In the genomic region with DNA sequence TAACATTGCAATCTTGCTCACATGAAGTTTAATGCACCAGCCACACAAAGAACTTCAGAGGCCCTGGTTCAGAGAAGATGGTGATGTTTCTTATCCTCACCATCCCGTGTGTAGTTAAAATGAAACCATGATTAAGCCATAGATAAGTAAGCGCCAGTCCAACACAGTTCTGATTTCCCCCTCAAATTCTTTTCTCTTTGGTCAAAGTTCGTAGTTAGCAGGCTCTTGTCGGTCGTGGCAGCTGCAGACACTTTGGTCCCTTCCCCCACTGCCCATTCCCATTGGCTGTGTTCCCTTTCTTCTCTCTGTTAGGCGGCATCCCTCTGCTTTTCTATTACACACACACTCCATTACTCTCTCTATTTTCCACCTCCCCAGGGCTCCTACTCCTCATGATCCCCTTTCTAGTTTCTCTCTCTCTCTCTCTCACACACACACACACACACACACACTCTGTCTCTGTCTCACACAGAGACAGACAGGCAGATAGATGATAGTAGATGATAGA, we compare ENCODE assay signal across 22 mouse cellular contexts. TPM values are rescaled to one million over a fixed set of nuclear protein-coding genes. Genes with fewer than 3 reads are reported as not detected.
DNase-seq lines count a peak whose midpoint lies in the region; ATAC-seq and TF ChIP-seq lines count a peak whose summit lies in the region.
"Had no signal": no experiment of that assay in that cellular context is flagged by ENCODE, and none has a peak within 500 bp of the region (broad histone marks: within the 10 kb centered on the region; RNA-seq: fewer than 3 reads in every experiment).

No protein-coding gene starts in this region.

- H3K27ac ChIP-seq in liver, adult 2 months (replicated peaks; ENCODE audit: insufficient read depth, low read depth, low read length): peak overlapping the region; percentile 1; the same call in 1 of the 2 replicates
- no peak overlapping the region for H3K27ac ChIP-seq in hindbrain, postnatal 0 days
- H3K27ac ChIP-seq: embryonic facial prominence, embryonic 12.5 days; liver, embryonic 12.5 days; stomach, embryonic 15.5 days had no signal

- 24% methylated on average over 6 of the region's 6 CpGs for WGBS in liver, adult 2 months
- WGBS in hindbrain, postnatal 0 days: 37% methylated on average over 6 of the region's 6 CpGs

- ATAC-seq in hindbrain, postnatal 0 days: no peak
- ATAC-seq in frontal cortex, adult (ENCODE audit: low TSS enrichment): no peak
- ATAC-seq: liver, embryonic 12.5 days had no signal

- H3K79me2 ChIP-seq in liver, adult 2 months (ENCODE audit: control insufficient read depth, insufficient read depth, low read length): no peaks in the 10 kb centered on the region

- TF ChIP-seq POLR2A in liver, adult 2 months (IDR thresholded peaks at IDR 0.05; ENCODE audit: extremely low read depth, insufficient read depth, low read length): no peak

- H3K4me3 ChIP-seq in liver, adult 2 months (ENCODE audit: insufficient read depth, low read depth, low read length): no peak overlapping the region
- H3K4me3 ChIP-seq in hindbrain, postnatal 0 days (ENCODE audit: low read length): no peak overlapping the region
- H3K4me3 ChIP-seq: embryonic facial prominence, embryonic 12.5 days; liver, embryonic 12.5 days; stomach, embryonic 15.5 days had no signal

- H3K4me1 ChIP-seq in liver, adult 2 months (ENCODE audit: control insufficient read depth, insufficient read depth, low read length): peaks cover 13% of the 10 kb centered on the region
- H3K4me1 ChIP-seq in hindbrain, postnatal 0 days (ENCODE audit: insufficient read depth, low read length): no peaks in the 10 kb centered on the region
- H3K4me1 ChIP-seq: embryonic facial prominence, embryonic 12.5 days; stomach, embryonic 15.5 days had no signal

- H3K9ac ChIP-seq in liver, adult 2 months (ENCODE audit: low read depth, low read length): no peak overlapping the region
- no peak overlapping the region for H3K9ac ChIP-seq in hindbrain, postnatal 0 days (replicated peaks; ENCODE audit: low read length)
- H3K9ac ChIP-seq: embryonic facial prominence, embryonic 12.5 days; liver, embryonic 12.5 days; stomach, embryonic 15.5 days had no signal

- H3K4me2 ChIP-seq in hindbrain, postnatal 0 days (ENCODE audit: low read depth, low read length): no peak overlapping the region
- H3K4me2 ChIP-seq: embryonic facial prominence, embryonic 12.5 days; liver, embryonic 12.5 days; stomach, embryonic 15.5 days had no signal

- no peak for TF ChIP-seq CTCF in liver, adult 2 months (IDR thresholded peaks at IDR 0.05; ENCODE audit: low read depth, low read length)
- TF ChIP-seq CTCF in hindbrain, postnatal 0 days (IDR thresholded peaks at IDR 0.05; ENCODE audit: low read depth): no peak

- no peaks in the 10 kb centered on the region for H3K36me3 ChIP-seq in liver, adult 2 months (ENCODE audit: control insufficient read depth, insufficient read depth, low read length)
- H3K36me3 ChIP-seq in hindbrain, postnatal 0 days (ENCODE audit: insufficient read depth, low read length): no peaks in the 10 kb centered on the region
- H3K36me3 ChIP-seq: embryonic facial prominence, embryonic 12.5 days; liver, embryonic 12.5 days; stomach, embryonic 15.5 days had no signal

- no peaks in the 10 kb centered on the region for H3K27me3 ChIP-seq in liver, adult 2 months (ENCODE audit: control insufficient read depth, insufficient read depth, low read length)
- no peaks in the 10 kb centered on the region for H3K27me3 ChIP-seq in hindbrain, postnatal 0 days (ENCODE audit: insufficient read depth, low read length)
- H3K27me3 ChIP-seq: embryonic facial prominence, embryonic 12.5 days; stomach, embryonic 15.5 days had no signal

- H3K9me3 ChIP-seq in hindbrain, postnatal 0 days (ENCODE audit: low read length): no peaks in the 10 kb centered on the region
- H3K9me3 ChIP-seq: embryonic facial prominence, embryonic 12.5 days; liver, embryonic 12.5 days; stomach, embryonic 15.5 days had no signal

- DNase-seq in embryo, embryonic 10 days (ENCODE audit: low spot score): peak; percentile 42
- DNase-seq in embryo, embryonic 9.5 days (ENCODE audit: extremely low spot score): no peak
- DNase-seq in liver, adult 2 months (ENCODE audit: extremely low read depth, low read depth, low spot score): peak; percentile 63
- no peak for DNase-seq in liver
- peak; percentile 30 for DNase-seq in embryo, embryonic 11 days
- peak; percentile 13 for DNase-seq in hindbrain, postnatal 0 days (ENCODE audit: low spot score)
- no peak for DNase-seq in right cerebral cortex, postnatal 14 days
- DNase-seq: adrenal gland, postnatal 25 days; cerebellum, postnatal 10 days; thymus, postnatal 14 days had no signal

RNA-seq across cellular contexts. Expression of a gene that starts 14.4 kb away (rescaled TPM):
- not detected in 2 replicates for total RNA-seq in liver, adult 2 months (2014; rRNA removed)
- not detected in 2 replicates for polyA plus RNA-seq in liver, adult 2 months (2012; rRNA removed)
- not detected in 2 replicates for total RNA-seq in hindbrain, postnatal 0 days (2014; rRNA removed)
- 0.54 TPM in 1 of 2 replicates, not detected in the other for polyA plus RNA-seq in hindbrain, postnatal 0 days (2015; fragmentation: Nextera tagmentation; extraction: Ambion mirVana)
- total RNA-seq: adrenal gland, postnatal 25 days; gastrocnemius, adult 8-10 months; heart, adult 8-10 months; heart, postnatal 25 days; layer of hippocampus, postnatal 14 days; left cerebral cortex, postnatal 25 days; megakaryocyte, adult 5-6 weeks had no signal
- polyA plus RNA-seq: embryonic facial prominence, embryonic 12.5 days; kidney, adult 2 months; liver, embryonic 12.5 days; lung, embryonic 16.5 days had no signal

Comparison
In these comparisons a context has a peak if more than half of its experiments do, and no peak if none do; other contexts are left out.
1. DNase-seq: peak in embryo, embryonic 10 days (single experiment), liver, adult 2 months (single experiment), embryo, embryonic 11 days (single experiment) and hindbrain, postnatal 0 days (single experiment); none in embryo, embryonic 9.5 days (single experiment), liver (single experiment) and right cerebral cortex, postnatal 14 days (single experiment).